Mouse (Mus musculus) C2C12 (cell line): ENCODE data around the gene Sub1. TPM values are rescaled to one million over a fixed set of nuclear protein-coding genes. Genes with fewer than 3 reads are reported as not detected.

Source experiments
- H3K27me3 ChIP-seq: one replicate; pipeline ENCODE4 v1.6.1; 2011; ENCODE audit not compliant: control insufficient read depth, insufficient read depth, insufficient read length
- H3K36me3 ChIP-seq: one replicate; pipeline ENCODE4 v1.6.1; 2011; ENCODE audit not compliant: control insufficient read depth, insufficient read depth
- H3K4me3 ChIP-seq: one replicate; pipeline ENCODE4 v1.5.1; 2011; ENCODE audit warnings: mild to moderate bottlenecking, control low read depth; ENCODE audit not compliant: poor library complexity, insufficient read depth, severe bottlenecking
- H3K79me2 ChIP-seq: one replicate; pipeline ENCODE4 v1.6.1; 2011; ENCODE audit not compliant: control insufficient read depth, insufficient read depth
- H3K79me3 ChIP-seq: one replicate; pipeline ENCODE4 v1.6.1; 2011; ENCODE audit warnings: low read depth, control low read depth
- H3ac ChIP-seq: one replicate; pipeline ENCODE3; 2011; ENCODE audit warnings: low read depth; ENCODE audit not compliant: control insufficient read depth, insufficient read length
- CEBPB ChIP-seq: IDR thresholded peaks from one replicate; pipeline ENCODE4 v1.6.1; 2011; ENCODE audit warnings: low read depth, mild to moderate bottlenecking, control low read depth, moderate library complexity
- CTCF ChIP-seq: IDR thresholded peaks from one replicate; pipeline ENCODE4 v1.5.1; 2011; ENCODE audit not compliant: control insufficient read depth, insufficient read depth, insufficient read length
- FOSL1 ChIP-seq: IDR thresholded peaks from one replicate; pipeline ENCODE4 v1.8.0; 2011; ENCODE audit warnings: mild to moderate bottlenecking, low read length; ENCODE audit not compliant: poor library complexity, insufficient read depth, severe bottlenecking
- MAX ChIP-seq: IDR thresholded peaks from one replicate; pipeline ENCODE4 v1.6.1; 2011; ENCODE audit warnings: mild to moderate bottlenecking, control low read depth
- MYOD1 ChIP-seq: IDR thresholded peaks from one replicate; pipeline ENCODE4 v1.6.1; 2011; ENCODE audit warnings: low read depth; ENCODE audit not compliant: control insufficient read depth, insufficient read length
- MYOG ChIP-seq: IDR thresholded peaks from one replicate; pipeline ENCODE4 v1.6.1; 2011; ENCODE audit not compliant: control insufficient read depth, insufficient read length; ENCODE audit errors: extremely low read depth
- USF1 ChIP-seq: IDR thresholded peaks from one replicate; pipeline ENCODE4 v1.6.1; 2011; ENCODE audit warnings: low read depth, mild to moderate bottlenecking, control low read depth, moderate library complexity
- polyA plus RNA-seq: library from polyadenylated mRNA; unstranded; fragments of >200 nt; fragmentation: generic; extraction: Trizol; gene quantifications from one replicate; pipeline ENCODE4 v1.2.1, GENCODE M21; 2012; ENCODE audit warnings: missing spikeins

Gene Sub1
- polyA plus RNA-seq, 1 experiment, result 106 TPM

GRCm38 (mm10) chr15:11966367-11966766 is 30.4 kb downstream of the Sub1 start:
- H3K27me3 ChIP-seq, result no peaks in the 10 kb centered on the region
- H3K79me2 ChIP-seq, result no peaks in the 10 kb centered on the region
- H3K4me3 ChIP-seq, result no peak overlapping the region
- H3K36me3 ChIP-seq, result no peaks in the 10 kb centered on the region
- no peak for TF ChIP-seq MYOG
- TF ChIP-seq MYOD1, result no peak
- TF ChIP-seq USF1, result no peak
- no peak for TF ChIP-seq MAX
- no peak for TF ChIP-seq CEBPB
- no peak for TF ChIP-seq FOSL1
- no peak for TF ChIP-seq CTCF
- no peaks in the 10 kb centered on the region for H3K79me3 ChIP-seq
- H3ac ChIP-seq, result no peak overlapping the region

DNA sequence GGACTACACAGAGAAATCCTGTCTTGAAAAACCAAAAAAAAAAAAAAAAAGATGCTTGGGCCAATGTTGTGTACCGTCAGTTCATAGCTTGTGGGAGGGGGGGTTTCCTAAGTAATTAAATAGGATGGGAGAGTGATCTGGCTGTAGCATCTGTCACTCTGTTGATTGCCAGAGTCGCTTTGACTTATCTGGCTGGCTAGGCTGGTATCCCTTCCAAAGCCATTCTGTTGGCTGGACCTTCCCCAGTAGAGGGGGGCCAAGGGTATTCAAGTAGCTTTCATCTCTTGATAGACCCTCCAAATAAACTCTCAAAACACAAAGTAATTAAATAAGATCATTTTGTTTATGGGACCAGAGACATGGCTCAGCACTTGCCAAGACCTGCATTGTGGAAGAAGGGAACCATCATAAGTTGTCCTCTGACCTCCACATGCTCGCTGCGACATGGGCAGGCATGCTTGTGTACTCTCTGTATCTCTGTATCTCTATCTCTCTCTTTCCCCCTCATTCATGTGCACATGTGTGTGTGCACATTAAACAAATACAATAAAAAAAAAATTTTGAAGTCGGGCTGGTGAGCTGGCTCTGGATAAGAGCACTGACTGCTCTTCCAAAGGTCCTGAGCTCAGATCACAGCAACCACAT is 31.5 kb downstream of the Sub1 start:
- no peak overlapping the region for H3K4me3 ChIP-seq
- no peaks in the 10 kb centered on the region for H3K36me3 ChIP-seq
- H3ac ChIP-seq, result no peak overlapping the region
- no peaks in the 10 kb centered on the region for H3K79me3 ChIP-seq
- H3K79me2 ChIP-seq, result no peaks in the 10 kb centered on the region
- H3K27me3 ChIP-seq, result no peaks in the 10 kb centered on the region
- TF ChIP-seq FOSL1 (no peak), USF1 (no peak), CEBPB (no peak), MAX (no peak), CTCF (no peak), MYOG (no peak), MYOD1 (no peak)

- TF ChIP-seq USF1, result no peak
- TF ChIP-seq MYOG, result no peak
- TF ChIP-seq MYOD1, result no peak
- Histone ChIP-seq H3K79me2 (no peaks in the 10 kb centered on the region), H3K79me3 (no peaks in the 10 kb centered on the region), H3K36me3 (no peaks in the 10 kb centered on the region), H3K27me3 (no peaks in the 10 kb centered on the region), H3K4me3 (no peak overlapping the region), H3ac (no peak overlapping the region)
These were observed 32.8 kb downstream of the Sub1 start for GRCm38 (mm10) chr15:11963791-11964525.

DNA sequence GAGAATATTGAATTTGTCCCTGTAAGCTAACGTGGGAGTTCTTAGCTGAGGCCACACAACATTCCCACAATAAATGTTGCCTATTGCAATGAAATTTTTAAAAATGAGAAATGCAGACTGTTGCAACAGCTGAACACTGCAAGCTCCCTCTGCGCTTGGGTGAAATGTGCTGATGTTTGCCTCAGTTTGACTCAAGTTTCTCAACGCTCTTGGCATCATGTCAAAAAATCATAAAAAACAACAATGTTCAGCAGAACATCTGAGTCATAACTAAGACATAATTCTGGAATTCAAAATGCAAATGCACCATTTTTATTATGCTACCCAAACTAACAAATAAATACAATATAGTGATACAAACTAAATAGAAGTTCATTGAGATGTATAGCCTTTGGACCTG is 37.1 kb downstream of the Sub1 start:
- Histone ChIP-seq H3K27me3 (no peaks in the 10 kb centered on the region), H3K4me3 (no peak overlapping the region), H3ac (no peak overlapping the region), H3K79me2 (no peaks in the 10 kb centered on the region), H3K79me3 (no peaks in the 10 kb centered on the region), H3K36me3 (no peaks in the 10 kb centered on the region)
- TF ChIP-seq MYOG, result no peak
- TF ChIP-seq FOSL1, result no peak
- no peak for TF ChIP-seq USF1
- no peak for TF ChIP-seq CEBPB
- no peak for TF ChIP-seq MYOD1
- no peak for TF ChIP-seq CTCF

GRCm38 (mm10) chr15:11956129-11956528 is 40.7 kb downstream of the Sub1 start:
- TF ChIP-seq MYOD1 (no peak), MYOG (no peak), FOSL1 (no peak), CEBPB (no peak), USF1 (no peak), MAX (no peak), CTCF (no peak)
- Histone ChIP-seq H3ac (no peak overlapping the region), H3K79me2 (no peaks in the 10 kb centered on the region), H3K4me3 (no peak overlapping the region), H3K36me3 (no peaks in the 10 kb centered on the region), H3K79me3 (no peaks in the 10 kb centered on the region), H3K27me3 (no peaks in the 10 kb centered on the region)

DNA sequence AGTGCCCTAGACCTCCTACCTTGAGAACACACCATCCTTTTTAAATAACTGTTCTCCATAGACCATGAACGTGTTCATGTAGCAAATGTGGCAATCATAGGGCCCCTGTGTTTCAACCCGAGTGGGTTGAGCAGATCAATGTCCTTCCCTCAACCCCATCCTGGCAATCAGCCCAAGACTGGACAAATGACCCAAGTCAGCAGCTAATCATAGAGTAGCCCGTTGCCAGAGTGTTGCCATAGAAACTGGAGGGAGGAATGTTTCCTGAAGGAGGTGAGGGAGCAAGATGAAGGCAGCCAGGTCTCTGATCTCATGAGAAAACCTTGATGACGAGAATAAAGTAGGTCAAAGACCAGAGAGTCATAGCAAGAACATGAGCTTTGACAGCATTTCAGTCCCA is 42.6 kb downstream of the Sub1 start:
- H3K36me3 ChIP-seq, result no peaks in the 10 kb centered on the region
- TF ChIP-seq FOSL1, result no peak
- TF ChIP-seq MYOG, result no peak
- no peak for TF ChIP-seq CTCF
- TF ChIP-seq MYOD1, result no peak
- no peak for TF ChIP-seq MAX
- no peak for TF ChIP-seq USF1
- TF ChIP-seq CEBPB, result no peak
- H3K79me2 ChIP-seq, result no peaks in the 10 kb centered on the region
- H3K27me3 ChIP-seq, result no peaks in the 10 kb centered on the region
- H3K79me3 ChIP-seq, result no peaks in the 10 kb centered on the region
- no peak overlapping the region for H3K4me3 ChIP-seq
- H3ac ChIP-seq, result no peak overlapping the region
